Mouse (Mus musculus) kidney, adult 2 months (tissue): ENCODE measurements around the gene Adam17. TPM values are rescaled to one million over a fixed set of nuclear protein-coding genes. Genes with fewer than 3 reads are reported as not detected.

ENCODE experiments used
- DNase-seq: peaks from one replicate; pipeline ENCODE4 v3.0.0; 2021
- H3K27ac ChIP-seq: fragments of 200-500 bp; 2 replicates; pipeline ENCODE4 v1.5.1; 2012; ENCODE audit warnings: low read depth, low read length, control low read depth, inconsistent platforms; ENCODE audit not compliant: insufficient read depth
- H3K27me3 ChIP-seq: fragments of 200-500 bp; replicated peaks from 2 replicates; pipeline ENCODE4 v1.6.1; 2012; ENCODE audit warnings: mild to moderate bottlenecking, moderate library complexity, low read length, inconsistent platforms; ENCODE audit not compliant: control insufficient read depth, insufficient read depth
- H3K36me3 ChIP-seq: fragments of 200-500 bp; 2 replicates; pipeline ENCODE4 v1.6.1; 2012; ENCODE audit warnings: mild to moderate bottlenecking, moderate library complexity, low read length, inconsistent platforms; ENCODE audit not compliant: control insufficient read depth, insufficient read depth
- H3K4me1 ChIP-seq: fragments of 200-500 bp; 2 replicates; pipeline ENCODE4 v1.6.1; 2011; ENCODE audit warnings: low read length; ENCODE audit not compliant: control insufficient read depth, insufficient read depth
- H3K4me3 ChIP-seq: fragments of 200-500 bp; 2 replicates; pipeline ENCODE4 v1.5.1; 2011; ENCODE audit warnings: mild to moderate bottlenecking, low read depth, low read length, control low read depth; ENCODE audit not compliant: insufficient read depth
- CTCF ChIP-seq: fragments of 200-500 bp; conservative IDR thresholded peaks from 2 replicates; pipeline ENCODE4 v1.5.1; 2011; ENCODE audit warnings: low read depth, mild to moderate bottlenecking, control low read depth, low read length, moderate library complexity, mixed read lengths; ENCODE audit not compliant: insufficient read depth, insufficient read length
- POLR2A ChIP-seq: fragments of 200-500 bp; IDR thresholded peaks from one replicate; pipeline ENCODE4 v1.6.1; 2011; ENCODE audit warnings: low read depth, low read length, control low read depth
- WGBS: fragments of 180-500 bp; shearing (Covaris S2); methylation state at CpG from one replicate; pipeline ENCODE4 v1.1.7; 2018; 5-methylcytosine and 5-hydroxymethylcytosine counted together
- polyA plus RNA-seq: library from polyadenylated mRNA; depleted of rRNA; stranded (reverse); fragments of >200 nt; gene quantifications from 2 replicates; pipeline ENCODE4 v1.2.3, GENCODE M21; 2012

The Adam17 gene
- polyA plus RNA-seq, 1 experiment = 19.1 TPM

- Histone ChIP-seq H3K4me1 (no peaks in the 10 kb centered on the region), H3K27me3 (no peaks in the 10 kb centered on the region), H3K36me3 (no peaks in the 10 kb centered on the region), H3K27ac (no peak overlapping the region), H3K4me3 (no peak overlapping the region)
- no peak for DNase-seq
- no peak for TF ChIP-seq CTCF
- TF ChIP-seq POLR2A = no peak
- WGBS = 84% methylated on average over 6 of the region's 6 CpGs
Observed at GRCm38 (mm10) chr12:21331711-21332110, 41.7 kb downstream of the Adam17 start.

GRCm38 (mm10) chr12:21330961-21331576 lies 42.4 kb downstream of the Adam17 start:
- H3K4me1 ChIP-seq = no peaks in the 10 kb centered on the region
- H3K27ac ChIP-seq = no peak overlapping the region
- TF ChIP-seq POLR2A (no peak), CTCF (no peak)
- no peaks in the 10 kb centered on the region for H3K27me3 ChIP-seq
- no peak overlapping the region for H3K4me3 ChIP-seq
- no peaks in the 10 kb centered on the region for H3K36me3 ChIP-seq
- WGBS = 76% methylated on average over 10 of the region's 10 CpGs
- no peak for DNase-seq

DNA sequence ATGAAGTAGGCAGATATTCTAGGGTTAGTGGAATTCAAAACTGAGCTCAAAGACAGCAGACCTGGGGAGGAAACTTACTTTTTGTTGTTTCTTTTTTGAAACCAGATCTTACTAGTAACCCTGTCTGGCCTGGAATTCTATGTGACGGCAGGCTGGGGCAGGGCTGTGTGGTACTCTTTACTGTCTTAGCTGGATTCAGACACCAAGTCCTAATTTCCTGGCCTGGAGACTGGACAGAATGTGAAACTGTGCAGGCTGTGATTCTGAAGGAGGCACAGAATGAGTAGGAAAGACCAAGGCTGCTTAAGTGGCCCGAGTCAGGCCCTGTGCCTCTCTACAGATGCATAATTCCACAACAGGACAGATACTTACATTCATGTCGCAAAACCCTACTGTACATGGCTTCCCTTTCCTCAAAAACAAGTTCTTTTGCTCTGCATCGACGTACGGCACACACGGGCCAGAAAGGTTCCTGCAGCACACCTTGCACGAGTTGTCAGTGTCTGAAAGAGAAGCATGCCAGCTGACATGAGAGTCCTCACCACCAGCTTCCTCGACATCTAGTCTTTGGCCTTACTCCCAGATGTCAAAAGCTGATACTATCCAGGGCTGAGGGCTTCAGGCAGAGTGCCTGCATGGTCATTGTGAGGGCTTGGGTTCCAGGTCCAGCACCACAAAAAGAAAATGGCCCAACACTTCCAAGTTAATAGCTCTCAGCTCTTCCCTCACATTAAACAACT lies 43.6 kb downstream of the Adam17 start:
- no peaks in the 10 kb centered on the region for H3K4me1 ChIP-seq
- no peak overlapping the region for H3K27ac ChIP-seq
- H3K27me3 ChIP-seq = no peaks in the 10 kb centered on the region
- WGBS = 88% methylated on average over 9 of the region's 9 CpGs
- no peaks in the 10 kb centered on the region; the same call in 1 of the 2 replicates for H3K36me3 ChIP-seq
- no peak for DNase-seq
- no peak overlapping the region for H3K4me3 ChIP-seq
- TF ChIP-seq CTCF = no peak
- TF ChIP-seq POLR2A = no peak

DNA sequence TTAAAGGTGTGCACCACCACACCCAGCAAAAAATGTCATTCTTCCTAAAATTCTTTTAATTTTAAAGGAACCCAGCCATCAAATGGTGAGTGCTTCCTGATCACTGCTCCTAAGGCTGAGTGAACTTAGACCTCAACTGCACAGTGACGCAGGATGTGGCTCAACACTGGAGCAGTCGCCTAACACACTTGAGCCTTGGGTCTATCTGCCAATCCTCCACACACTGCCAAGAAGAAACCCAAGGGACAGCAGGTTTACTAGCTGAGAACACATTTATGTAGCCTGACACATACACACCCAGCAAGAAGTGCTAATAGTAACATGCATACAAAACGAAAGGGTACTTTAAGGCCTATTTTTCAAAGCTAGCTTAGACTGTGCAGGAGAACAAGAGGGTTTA lies 47.1 kb downstream of the Adam17 start:
- DNase-seq = no peak
- 84% methylated on average over 3 of the region's 3 CpGs for WGBS
- no peak overlapping the region for H3K27ac ChIP-seq
- H3K4me1 ChIP-seq = no peaks in the 10 kb centered on the region
- peaks cover 3% of the 10 kb centered on the region; the same call in 1 of the 2 replicates for H3K36me3 ChIP-seq
- H3K27me3 ChIP-seq = no peaks in the 10 kb centered on the region
- TF ChIP-seq CTCF = no peak
- TF ChIP-seq POLR2A = no peak
- no peak overlapping the region for H3K4me3 ChIP-seq

DNA sequence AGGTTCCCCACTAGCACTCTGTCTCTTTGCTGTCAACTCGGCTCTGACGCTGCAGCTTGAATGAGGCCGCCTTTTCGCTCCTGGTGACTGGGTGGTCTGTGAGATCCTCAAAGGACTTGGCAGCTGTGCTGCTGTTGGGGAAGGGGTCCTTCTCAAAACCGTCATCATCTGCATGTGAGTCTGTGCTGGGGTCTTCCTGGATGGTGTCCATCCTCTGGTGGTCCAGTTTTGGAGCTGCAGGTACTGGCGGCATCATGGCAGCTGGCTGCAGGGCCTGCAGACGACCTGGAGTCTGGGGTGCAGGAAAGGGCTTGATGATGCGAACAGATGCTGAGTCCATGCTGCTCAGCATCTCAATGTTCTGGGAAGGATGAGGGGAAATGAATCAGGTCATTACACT lies 48.2 kb downstream of the Adam17 start:
- WGBS = 93% methylated on average over 8 of the region's 8 CpGs
- Histone ChIP-seq H3K27me3 (no peaks in the 10 kb centered on the region), H3K27ac (no peak overlapping the region), H3K4me1 (peaks cover 8% of the 10 kb centered on the region), H3K36me3 (peaks cover 3% of the 10 kb centered on the region; the same call in 1 of the 2 replicates), H3K4me3 (no peak overlapping the region)
- no peak for DNase-seq
- no peak for TF ChIP-seq POLR2A
- no peak for TF ChIP-seq CTCF

DNA sequence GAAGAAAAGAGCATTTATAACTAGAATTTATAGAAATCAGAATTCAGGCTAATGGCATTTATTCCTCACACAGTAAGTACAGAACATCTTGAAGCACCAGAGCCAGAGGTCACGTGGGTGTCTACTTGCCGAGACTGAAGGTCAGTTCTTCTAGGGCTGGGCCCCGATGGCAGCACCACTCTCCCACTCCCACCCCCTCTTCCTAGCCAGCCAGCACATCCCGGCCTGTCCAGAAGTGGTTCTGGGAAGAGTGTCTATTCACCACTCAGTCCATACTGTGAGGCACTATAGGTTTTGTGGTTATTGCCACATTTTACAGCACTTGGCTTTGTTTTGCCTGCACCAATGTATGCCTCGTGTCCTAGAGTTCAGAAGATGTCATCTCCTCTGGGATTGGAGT lies 49.3 kb downstream of the Adam17 start:
- peaks cover 4% of the 10 kb centered on the region; the same call in 1 of the 2 replicates for H3K36me3 ChIP-seq
- no peaks in the 10 kb centered on the region for H3K27me3 ChIP-seq
- no peak overlapping the region for H3K4me3 ChIP-seq
- H3K4me1 ChIP-seq = peaks cover 14% of the 10 kb centered on the region
- TF ChIP-seq POLR2A (no peak), CTCF (no peak)
- WGBS = 55% methylated on average over 5 of the region's 5 CpGs
- DNase-seq = peak; percentile 46
- H3K27ac ChIP-seq = no peak overlapping the region

DNA sequence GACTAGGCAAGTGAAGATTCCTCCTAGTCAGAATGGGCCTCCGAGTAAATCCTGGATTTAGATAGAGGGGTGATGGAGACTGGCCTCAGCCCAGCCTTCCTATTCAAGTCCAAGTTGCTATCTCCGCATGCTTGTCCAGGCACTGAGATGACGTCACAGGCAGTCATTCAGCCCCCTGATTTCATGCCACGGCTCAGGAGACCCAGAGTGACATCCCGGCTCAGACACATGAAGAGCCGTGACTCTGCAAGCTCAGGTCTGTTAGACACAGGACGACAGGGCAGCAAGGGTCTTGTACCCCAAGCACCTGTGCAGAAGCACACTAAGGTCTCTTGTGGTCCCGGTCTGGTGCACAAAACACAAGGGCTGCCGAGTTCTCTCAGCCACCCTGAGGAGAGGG lies 50.6 kb downstream of the Adam17 start:
- 73% methylated on average over 9 of the region's 9 CpGs for WGBS
- peaks cover 4% of the 10 kb centered on the region; the same call in 1 of the 2 replicates for H3K36me3 ChIP-seq

More for the DNA sequence above, 50.6 kb downstream of the Adam17 start:
- no peak for TF ChIP-seq CTCF
- TF ChIP-seq POLR2A = no peak
- H3K4me3 ChIP-seq = no peak overlapping the region
- DNase-seq = no peak
- no peaks in the 10 kb centered on the region for H3K27me3 ChIP-seq
- H3K4me1 ChIP-seq = peaks cover 24% of the 10 kb centered on the region
- no peak overlapping the region for H3K27ac ChIP-seq
